Mouse (Mus musculus): ENCODE measurements around the gene Nfatc3.
"Not testable (repeated sequence)": the region's sequence is repeated elsewhere in the genome, so short reads cannot be mapped to it uniquely, and the experiment has no call there.

The Nfatc3 gene

DNA sequence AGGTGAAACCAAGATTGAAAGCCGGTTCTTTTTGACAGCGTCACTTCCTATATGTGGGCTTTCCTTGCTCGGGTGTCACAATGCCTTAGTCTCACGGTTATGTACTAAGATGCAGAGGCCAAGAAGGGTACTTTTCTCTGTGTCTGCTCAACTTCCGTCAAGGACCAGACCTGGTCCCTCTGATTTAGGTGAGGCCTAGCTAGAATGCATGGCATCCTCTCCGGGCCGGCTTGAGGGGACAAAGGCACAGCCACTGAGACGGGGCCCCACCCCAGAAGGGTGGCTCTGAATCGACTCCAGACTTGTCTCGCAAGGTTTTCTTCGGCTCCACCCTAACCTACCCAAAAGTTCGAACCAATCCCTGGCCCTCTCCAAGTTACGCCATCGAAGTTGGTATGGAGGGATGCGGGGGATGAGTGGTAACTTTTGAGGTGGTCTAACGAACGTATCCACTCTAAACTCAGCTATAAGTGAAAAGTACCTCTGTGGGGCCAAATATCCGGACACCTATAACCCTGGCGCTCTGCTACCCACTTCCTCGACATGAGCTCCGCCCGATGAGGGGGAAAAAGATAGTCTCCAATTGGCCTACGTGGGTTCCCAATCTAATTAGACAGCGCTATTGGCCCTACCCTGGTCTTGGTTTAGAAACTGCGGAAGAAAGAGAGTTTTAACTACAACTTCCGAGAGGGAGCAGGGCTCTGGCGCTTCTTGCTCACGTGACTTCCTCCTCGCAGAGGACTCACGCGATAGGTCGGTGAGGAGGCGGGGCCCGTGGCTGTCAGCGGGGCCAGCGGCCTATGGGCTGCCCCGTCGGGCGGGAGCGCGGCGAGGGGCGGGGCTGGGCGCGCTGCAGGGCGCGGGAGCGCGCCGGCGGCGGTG, at the start of gene Nfatc3:
Gene Nfatc3 (plus strand): TSS at position 110 of the 882 bp plus-strand sequence.
- peak; percentile 96 for DNase-seq (ENCODE audit: low spot score)

DNA sequence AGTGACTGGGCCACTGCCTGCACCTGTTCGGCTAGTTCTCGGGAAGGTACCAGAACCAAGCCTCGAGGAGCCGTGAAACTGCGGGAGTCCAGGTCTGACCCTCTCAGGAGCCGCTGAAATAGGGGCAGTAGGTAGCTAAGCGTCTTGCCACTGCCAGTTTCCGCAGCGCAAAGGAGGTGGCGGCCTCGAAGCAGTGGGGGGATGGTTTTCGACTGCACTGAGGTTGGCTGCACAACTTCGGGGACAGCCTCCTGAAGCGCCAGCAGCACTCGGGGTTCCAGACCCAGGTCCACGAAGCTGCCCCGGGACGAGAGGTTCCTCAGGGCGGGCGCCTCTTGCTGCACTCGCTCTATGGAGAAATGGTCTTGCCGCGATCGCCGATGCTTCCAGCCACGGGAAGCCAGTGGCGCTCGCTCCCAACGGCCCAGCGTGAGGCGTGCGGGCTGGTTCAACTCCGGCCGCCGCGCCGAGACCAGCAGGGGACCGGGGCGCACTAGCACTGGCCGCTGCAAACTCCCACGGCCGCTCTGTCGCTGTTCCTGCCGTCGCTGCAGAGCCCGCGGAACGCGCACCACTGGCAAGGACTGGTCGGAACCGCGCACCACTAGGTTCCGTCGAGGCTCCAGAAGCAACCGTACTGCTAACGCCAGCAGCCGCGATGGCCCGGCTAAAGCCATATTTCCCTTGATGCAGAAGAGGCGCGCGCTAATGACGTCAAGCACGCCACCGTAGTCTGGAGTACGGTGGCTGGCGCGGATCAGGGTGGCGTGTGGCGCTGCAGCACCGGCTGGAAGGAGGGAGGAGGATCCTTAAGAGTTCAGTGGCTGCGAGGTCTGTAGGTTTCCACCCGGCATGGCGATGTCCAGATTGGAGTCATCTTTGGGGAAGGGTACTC, 47.6 kb upstream of the Nfatc3 start:
- peak; percentile 89 for DNase-seq (ENCODE audit: low spot score)

DNA sequence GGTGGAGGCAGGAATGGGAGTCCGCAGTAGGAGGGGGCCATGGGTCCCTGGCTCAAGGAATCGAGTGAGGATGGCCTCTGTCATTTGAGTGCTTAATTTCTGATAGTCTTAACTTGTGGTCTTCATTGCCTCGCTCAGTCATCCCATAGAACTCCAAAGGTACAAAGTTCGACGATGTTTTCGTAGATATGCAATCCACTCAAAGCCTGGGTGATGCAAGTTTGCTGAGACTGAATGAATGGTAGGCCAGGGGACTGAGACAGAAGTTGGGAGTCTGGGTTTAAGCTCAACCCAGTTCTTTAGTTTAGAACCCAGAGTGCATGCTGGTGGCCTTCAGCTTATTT, 47.0 kb upstream of the Nfatc3 start, which contains the start of gene Ddx28:
Gene Ddx28 (minus strand): TSS at position 240 of the 344 bp plus-strand sequence.
- DNase-seq (ENCODE audit: low spot score), result no peak

GRCm38 (mm10) chr8:106012203-106012602, 46.4 kb upstream of the Nfatc3 start:
- DNase-seq (ENCODE audit: low spot score), result not testable (repeated sequence)

- DNase-seq (ENCODE audit: low spot score), result no peak
Measured at GRCm38 (mm10) chr8:106016284-106016683, 42.4 kb upstream of the Nfatc3 start.

GRCm38 (mm10) chr8:106017130-106017529, 41.5 kb upstream of the Nfatc3 start:
- DNase-seq (ENCODE audit: low spot score), result no peak

DNA sequence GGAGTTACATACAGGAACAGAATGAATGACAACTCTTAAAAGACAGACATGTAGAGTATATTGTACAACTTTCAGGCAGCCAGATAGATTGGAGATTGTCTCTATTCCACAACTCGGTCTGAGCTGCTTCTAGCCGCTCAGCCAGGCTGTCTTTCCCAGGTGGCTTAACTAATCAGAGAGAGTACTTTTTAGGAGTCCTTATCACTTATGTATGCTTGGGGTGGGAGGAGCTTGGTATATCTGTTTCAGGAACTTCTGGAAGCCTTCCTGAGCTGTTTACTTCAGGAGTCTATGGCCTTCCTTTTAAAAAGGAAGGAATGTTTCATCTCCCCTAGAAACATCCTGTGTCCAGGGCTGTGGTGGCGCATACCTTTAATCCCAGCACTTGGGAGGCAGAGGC, 40.6 kb upstream of the Nfatc3 start:
- no peak for DNase-seq (ENCODE audit: low spot score)

DNA sequence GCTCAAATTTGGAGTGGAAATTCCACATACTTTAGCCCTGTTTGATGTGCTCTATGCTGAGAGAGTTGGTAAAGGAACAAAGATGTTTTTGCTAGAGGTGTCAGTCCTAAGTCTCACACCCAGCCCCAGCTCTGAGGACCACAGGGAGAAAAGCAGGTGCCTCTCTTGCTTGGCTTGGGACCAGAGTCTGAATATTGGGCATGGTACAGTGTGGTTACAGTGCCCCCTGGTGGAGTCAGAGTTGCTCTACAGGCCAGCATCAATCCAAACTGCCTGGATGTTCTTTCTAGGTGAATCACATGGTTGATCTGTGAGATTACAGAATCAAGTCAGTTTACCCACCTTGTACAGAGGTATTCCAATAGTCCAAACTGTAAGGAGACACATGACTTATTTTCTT, 36.2 kb upstream of the Nfatc3 start:
- peak; percentile 89 for DNase-seq (ENCODE audit: low spot score)

- no peak for DNase-seq (ENCODE audit: low spot score)
Measured at GRCm38 (mm10) chr8:106038721-106039120, 19.9 kb upstream of the Nfatc3 start.

DNA sequence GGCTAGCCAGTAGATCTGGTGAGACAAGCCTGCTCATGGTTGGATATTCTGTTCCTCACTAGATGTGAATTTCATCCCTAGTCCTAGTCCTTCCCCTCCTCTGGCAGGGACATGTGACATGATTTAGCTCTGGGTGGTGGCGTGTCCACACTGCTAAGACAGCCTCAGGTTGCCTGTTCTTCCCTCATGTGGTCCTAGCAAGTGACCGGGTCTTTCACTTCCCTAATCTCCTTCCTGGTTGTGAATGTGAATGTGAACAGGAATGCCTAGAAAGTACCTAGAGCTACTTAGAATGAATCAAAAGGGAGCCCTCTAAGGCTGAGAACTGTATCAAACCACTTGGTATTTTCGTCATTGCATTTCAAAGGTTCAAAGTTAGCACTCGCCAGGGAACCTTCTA, 19.0 kb upstream of the Nfatc3 start:
- no peak for DNase-seq (ENCODE audit: low spot score)

- DNase-seq (ENCODE audit: low spot score), result no peak
Measured at GRCm38 (mm10) chr8:106040218-106040617, 18.4 kb upstream of the Nfatc3 start.

GRCm38 (mm10) chr8:106043055-106043454, 15.6 kb upstream of the Nfatc3 start:
- no peak for DNase-seq (ENCODE audit: low spot score)

GRCm38 (mm10) chr8:106044151-106044550, 14.5 kb upstream of the Nfatc3 start:
- DNase-seq (ENCODE audit: low spot score), result no peak

- no peak for DNase-seq (ENCODE audit: low spot score)
Measured at GRCm38 (mm10) chr8:106046872-106047559, 11.6 kb upstream of the Nfatc3 start.

DNA sequence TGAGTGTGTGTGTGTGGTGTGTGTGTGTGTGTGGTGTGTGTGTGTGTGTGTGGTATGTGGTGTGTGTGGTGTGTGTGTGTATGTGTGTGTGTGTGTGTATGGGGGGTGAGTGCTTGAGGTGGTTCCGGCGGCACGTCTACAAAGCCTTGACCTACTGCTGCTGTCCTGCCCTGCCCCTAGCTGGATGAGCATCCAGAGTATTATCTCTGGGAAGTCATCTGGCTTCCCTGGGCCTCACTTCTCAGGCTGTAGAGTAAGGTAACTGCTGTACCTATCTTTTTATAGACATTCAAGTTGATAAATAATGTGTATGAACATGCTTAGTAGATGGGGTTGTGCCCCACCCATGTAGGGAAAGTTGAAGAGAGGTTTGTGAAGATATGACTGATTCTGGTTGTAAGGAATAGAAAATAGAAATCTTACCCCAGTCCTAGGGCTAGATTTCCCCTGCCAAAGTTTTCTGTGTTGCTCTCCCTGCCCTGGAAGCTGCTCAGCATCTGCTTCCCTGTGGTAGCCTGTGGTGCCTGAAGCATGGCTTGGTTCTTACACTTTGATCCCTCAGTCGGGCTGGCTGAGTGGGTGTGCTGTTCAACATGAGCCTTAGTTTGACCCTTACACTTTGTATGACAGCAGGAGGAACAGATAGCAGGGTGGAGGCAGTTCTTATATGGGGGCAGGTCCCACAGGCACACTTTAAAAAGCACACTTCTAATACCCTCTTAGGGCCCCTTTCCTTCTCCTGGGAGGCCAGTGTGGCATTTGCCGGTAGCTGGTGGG, 10.6 kb upstream of the Nfatc3 start:
- no peak for DNase-seq (ENCODE audit: low spot score)

DNA sequence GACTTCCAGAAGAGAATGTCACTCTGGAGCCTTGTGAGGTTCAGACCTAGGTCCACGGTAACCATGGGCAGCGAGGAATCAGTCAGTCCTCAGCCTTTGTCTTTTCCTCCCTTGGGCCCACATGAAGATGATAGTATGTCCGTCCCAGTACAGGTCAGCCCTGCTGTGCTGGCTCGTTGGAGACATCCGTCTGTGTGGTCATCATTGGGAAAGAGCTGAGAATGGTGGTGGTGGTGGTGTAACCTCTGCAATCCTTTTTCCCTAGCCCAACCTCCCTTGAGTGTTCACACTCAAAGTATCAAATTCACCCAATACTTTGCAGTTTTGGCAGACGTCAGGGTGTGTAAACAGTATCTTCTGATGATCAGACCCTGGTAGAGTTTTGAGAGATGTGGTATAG, 8.8 kb upstream of the Nfatc3 start:
- DNase-seq (ENCODE audit: low spot score), result no peak

DNA sequence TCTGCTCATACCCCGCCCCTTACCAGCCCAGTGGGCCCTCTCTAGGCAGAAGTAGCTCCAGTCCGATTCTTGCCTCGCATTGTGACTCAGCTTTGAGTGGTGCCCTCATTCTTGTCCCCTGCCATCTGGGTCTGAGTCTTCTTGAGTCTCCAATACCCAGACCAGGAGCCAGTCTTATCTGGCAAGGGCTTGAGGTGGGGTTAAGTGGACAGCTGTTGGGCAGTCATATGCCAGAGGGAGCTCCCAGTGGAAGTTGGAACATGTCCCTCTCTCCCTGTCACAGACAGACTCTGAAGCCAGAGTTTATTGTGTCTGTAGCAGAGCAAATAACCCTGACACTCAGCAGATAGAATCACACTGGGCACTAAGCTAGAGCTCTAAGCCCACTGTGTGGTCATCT, 7.6 kb upstream of the Nfatc3 start:
- DNase-seq (ENCODE audit: low spot score), result no peak

GRCm38 (mm10) chr8:106052510-106053089, 6.0 kb upstream of the Nfatc3 start:
- DNase-seq (ENCODE audit: low spot score), result no peak

- no peak for DNase-seq (ENCODE audit: low spot score)
Measured at GRCm38 (mm10) chr8:106054190-106054811, 4.3 kb upstream of the Nfatc3 start.

GRCm38 (mm10) chr8:106055038-106055437, 3.6 kb upstream of the Nfatc3 start:
- no peak for DNase-seq (ENCODE audit: low spot score)

Measured in adipocyte (in vitro differentiated cells).